Mouse (Mus musculus): ENCODE data around the gene Zzz3.
A peak's percentile ranks its signal among the peaks of the same experiment; 100 is the strongest.

The Zzz3 gene

GRCm38 (mm10) chr3:152395350-152396277 lies at the start of gene Zzz3:
Gene Zzz3 (plus strand): TSS chr3:152395473.
- DNase-seq (ENCODE audit: low read depth) = peak; percentile 62

- DNase-seq (ENCODE audit: low read depth) = peak; percentile 68
These were observed 49.3 kb upstream of the Zzz3 start, which contains the start of gene Usp33 for GRCm38 (mm10) chr3:152345732-152346632. Gene Usp33 (plus strand): TSS chr3:152346478.

- peak; percentile 15 for DNase-seq (ENCODE audit: low read depth)
These were observed 48.6 kb upstream of the Zzz3 start for GRCm38 (mm10) chr3:152346633-152347141.

- DNase-seq (ENCODE audit: low read depth) = no peak
These were observed 48.0 kb upstream of the Zzz3 start for GRCm38 (mm10) chr3:152347227-152347626.

- DNase-seq (ENCODE audit: low read depth) = no peak
These were observed 47.1 kb upstream of the Zzz3 start for GRCm38 (mm10) chr3:152348011-152348830.

- no peak for DNase-seq (ENCODE audit: low read depth)
These were observed 44.8 kb upstream of the Zzz3 start for GRCm38 (mm10) chr3:152350431-152350830.

- no peak for DNase-seq (ENCODE audit: low read depth)
These were observed 44.3 kb upstream of the Zzz3 start for GRCm38 (mm10) chr3:152350966-152351365.

GRCm38 (mm10) chr3:152352289-152352688 lies 43.0 kb upstream of the Zzz3 start:
- DNase-seq (ENCODE audit: low read depth) = no peak

GRCm38 (mm10) chr3:152353434-152354177 lies 41.7 kb upstream of the Zzz3 start:
- no peak for DNase-seq (ENCODE audit: low read depth)

- DNase-seq (ENCODE audit: low read depth) = no peak
These were observed 39.9 kb upstream of the Zzz3 start for GRCm38 (mm10) chr3:152355361-152355760.

GRCm38 (mm10) chr3:152356751-152357150 lies 38.5 kb upstream of the Zzz3 start:
- no peak for DNase-seq (ENCODE audit: low read depth)

GRCm38 (mm10) chr3:152359151-152359550 lies 36.1 kb upstream of the Zzz3 start:
- no peak for DNase-seq (ENCODE audit: low read depth)

GRCm38 (mm10) chr3:152364181-152364580 lies 31.1 kb upstream of the Zzz3 start:
- DNase-seq (ENCODE audit: low read depth) = no peak

GRCm38 (mm10) chr3:152376063-152376462 lies 19.2 kb upstream of the Zzz3 start:
- no peak for DNase-seq (ENCODE audit: low read depth)

GRCm38 (mm10) chr3:152384106-152384505 lies 11.2 kb upstream of the Zzz3 start:
- no peak for DNase-seq (ENCODE audit: low read depth)

GRCm38 (mm10) chr3:152396278-152396987 lies 1.2 kb downstream of the Zzz3 start:
- DNase-seq (ENCODE audit: low read depth) = peak; percentile 79

GRCm38 (mm10) chr3:152396988-152397314 lies 1.7 kb downstream of the Zzz3 start:
- no peak for DNase-seq (ENCODE audit: low read depth)

GRCm38 (mm10) chr3:152397335-152397940 lies 2.2 kb downstream of the Zzz3 start:
- DNase-seq (ENCODE audit: low read depth) = no peak

- no peak for DNase-seq (ENCODE audit: low read depth)
These were observed 5.2 kb downstream of the Zzz3 start for GRCm38 (mm10) chr3:152400441-152400840.

GRCm38 (mm10) chr3:152400875-152401274 lies 5.6 kb downstream of the Zzz3 start:
- no peak for DNase-seq (ENCODE audit: low read depth)
